In the genomic region with DNA sequence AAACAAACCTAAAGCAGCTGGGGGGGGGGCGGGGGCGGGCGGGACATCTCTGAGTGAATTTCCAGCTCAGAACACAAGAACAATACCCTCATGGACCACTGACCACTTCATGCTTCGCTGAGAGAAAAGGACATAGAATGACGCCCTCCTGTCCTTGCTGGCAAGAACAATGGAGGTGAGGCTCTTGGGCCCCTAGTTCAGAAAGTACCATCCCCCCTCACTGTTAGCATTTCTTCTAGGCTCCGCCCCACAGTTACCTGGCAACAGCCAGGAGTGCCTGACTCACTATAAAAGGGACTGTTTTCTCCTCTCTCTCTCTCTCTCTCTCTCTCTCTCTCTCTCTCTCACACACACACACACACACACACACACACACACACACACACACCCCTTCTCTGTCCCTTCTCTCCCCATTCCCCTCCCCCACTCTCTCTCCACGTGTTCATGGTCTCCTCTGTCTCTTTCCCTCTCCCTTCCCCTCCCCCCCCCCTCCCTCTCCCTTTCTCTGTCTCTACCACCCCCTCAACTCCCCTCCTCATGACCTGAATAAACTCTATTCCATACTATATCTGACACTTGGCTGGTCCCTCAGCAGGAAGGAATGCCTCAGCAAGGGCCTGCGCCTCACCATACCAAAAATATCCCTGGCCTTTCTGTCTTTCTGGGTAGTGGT, we compare ENCODE assay signal across 14 mouse cellular contexts. TPM values are rescaled to one million over a fixed set of nuclear protein-coding genes. Genes with fewer than 3 reads are reported as not detected.
DNase-seq lines count a peak whose midpoint lies in the region; ATAC-seq and TF ChIP-seq lines count a peak whose summit lies in the region.
"Had no signal": no experiment of that assay in that cellular context is flagged by ENCODE, and none has a peak within 500 bp of the region (broad histone marks: within the 10 kb centered on the region; RNA-seq: fewer than 3 reads in every experiment).

No protein-coding gene starts in this region.

- ATAC-seq in heart, embryonic 16.5 days (replicated peaks; ENCODE audit: extremely low read depth, insufficient read depth, low FRiP score) = peak; percentile 11; the same call in 1 of the 2 replicates
- ATAC-seq in hindbrain, embryonic 11.5 days (ENCODE audit: low FRiP score) = peak; percentile 77
- ATAC-seq in midbrain, embryonic 14.5 days (ENCODE audit: low FRiP score, low TSS enrichment) = no peak; the same call in 1 of the 2 replicates

- no peak overlapping the region for H3K9ac ChIP-seq in heart, embryonic 16.5 days (ENCODE audit: low read length)
- peak overlapping the region; percentile 39; the same call in 1 of the 2 replicates for H3K9ac ChIP-seq in ES-E14 (ENCODE audit: insufficient read depth, low read depth, low read length, poor library complexity, severe bottlenecking)
- H3K9ac ChIP-seq in hindbrain, embryonic 11.5 days (ENCODE audit: low read depth, low read length) = no peak overlapping the region
- H3K9ac ChIP-seq in midbrain, embryonic 14.5 days (replicated peaks; ENCODE audit: low read length) = no peak overlapping the region
- H3K9ac ChIP-seq: liver, embryonic 15.5 days had no signal

- no peaks in the 10 kb centered on the region; the same call in 1 of the 2 replicates for H3K4me1 ChIP-seq in heart, embryonic 16.5 days (ENCODE audit: control insufficient read depth, insufficient read depth, low read length)
- peaks cover 0 to 7% of the 10 kb centered on the region in 2 experiments for H3K4me1 ChIP-seq in ES-E14 (ENCODE audit: control insufficient read depth in 2 of 2, insufficient read depth in 2 of 2, low read length in 2 of 2, poor library complexity in 1 of 2)
- H3K4me1 ChIP-seq in hindbrain, embryonic 11.5 days (replicated peaks; ENCODE audit: control insufficient read depth, insufficient read depth, low read length) = no peaks in the 10 kb centered on the region
- H3K4me1 ChIP-seq in midbrain, embryonic 14.5 days (ENCODE audit: control insufficient read depth, insufficient read depth, low read length) = no peaks in the 10 kb centered on the region
- H3K4me1 ChIP-seq: liver, embryonic 15.5 days had no signal

- 44% methylated on average over 8 of the region's 8 CpGs for WGBS in heart, embryonic 16.5 days
- 22% methylated on average over 8 of the region's 8 CpGs for WGBS in hindbrain, embryonic 11.5 days
- 16% methylated on average over 8 of the region's 8 CpGs for WGBS in midbrain, embryonic 14.5 days

- H3K27ac ChIP-seq in heart, embryonic 16.5 days (ENCODE audit: low read length) = no peak overlapping the region
- H3K27ac ChIP-seq in ES-E14 (ENCODE audit: insufficient read depth, low read depth, low read length, poor library complexity, severe bottlenecking) = peak overlapping the region; percentile 81
- 0 out of 2 replicates have a peak overlapping the region, but pooled peaks have one; percentile 42 for H3K27ac ChIP-seq in hindbrain, embryonic 11.5 days (ENCODE audit: low read depth, low read length)
- H3K27ac ChIP-seq in midbrain, embryonic 14.5 days (replicated peaks; ENCODE audit: low read depth, low read length) = no peak overlapping the region

- no peak overlapping the region for H3K4me2 ChIP-seq in heart, embryonic 16.5 days (ENCODE audit: low read depth, low read length)
- H3K4me2 ChIP-seq in hindbrain, embryonic 11.5 days (replicated peaks; ENCODE audit: low read depth, low read length) = no peak overlapping the region
- no peak overlapping the region for H3K4me2 ChIP-seq in midbrain, embryonic 14.5 days (ENCODE audit: low read length)

- H3K4me3 ChIP-seq in heart, embryonic 16.5 days (ENCODE audit: low read length) = no peak overlapping the region
- 0 out of 4 replicates have a peak overlapping the region, but pooled peaks of 1 of the 2 experiments have one; percentile 33 for H3K4me3 ChIP-seq in ES-E14 (ENCODE audit: insufficient read depth in 1 of 2, low read depth in 1 of 2, low read length in 2 of 2, poor library complexity in 1 of 2, severe bottlenecking in 1 of 2)
- no peak overlapping the region for H3K4me3 ChIP-seq in hindbrain, embryonic 11.5 days (ENCODE audit: low read depth, low read length)
- no peak overlapping the region for H3K4me3 ChIP-seq in midbrain, embryonic 14.5 days (replicated peaks; ENCODE audit: low read depth, low read length)
- H3K4me3 ChIP-seq: erythroblast, embryonic 14.5 days; liver, embryonic 15.5 days had no signal

- in situ Hi-C loops in ES-E14 (cut with MboI; ENCODE audit: low sequenced_read_pairs in 2 of 2, unreplicated experiment in 2 of 2) = no loop called here

- H3K36me3 ChIP-seq in heart, embryonic 16.5 days (ENCODE audit: control insufficient read depth, insufficient read depth) = no peaks in the 10 kb centered on the region
- no peaks in the 10 kb centered on the region for H3K36me3 ChIP-seq in ES-E14 (ENCODE audit: control insufficient read depth, insufficient read depth, low read length, poor library complexity, severe bottlenecking)
- no peaks in the 10 kb centered on the region for H3K36me3 ChIP-seq in hindbrain, embryonic 11.5 days (ENCODE audit: control insufficient read depth, insufficient read depth, low read length)
- H3K36me3 ChIP-seq in midbrain, embryonic 14.5 days (ENCODE audit: control insufficient read depth, insufficient read depth, low read length) = no peaks in the 10 kb centered on the region
- H3K36me3 ChIP-seq: liver, embryonic 15.5 days had no signal

- intact Hi-C loops in heart, postnatal 14 days (cut with DNase I) = no loop called here
- intact Hi-C loops in left cerebral cortex, postnatal 4 days (cut with DNase I) = no loop called here

- H3K9me3 ChIP-seq in heart, embryonic 16.5 days (replicated peaks; ENCODE audit: control insufficient read depth, low read length) = no peaks in the 10 kb centered on the region
- no peaks in the 10 kb centered on the region for H3K9me3 ChIP-seq in ES-E14 (ENCODE audit: control insufficient read depth, insufficient read depth, low read depth, low read length)
- no peaks in the 10 kb centered on the region for H3K9me3 ChIP-seq in hindbrain, embryonic 11.5 days (ENCODE audit: control insufficient read depth, low read length)
- no peaks in the 10 kb centered on the region for H3K9me3 ChIP-seq in midbrain, embryonic 14.5 days (ENCODE audit: control insufficient read depth, low read length)
- H3K9me3 ChIP-seq: liver, embryonic 15.5 days had no signal

- DNase-seq in heart, postnatal 14 days = no peak
- DNase-seq in ES-E14 (ENCODE audit: low read depth, low spot score) (no peak), MN1 (ENCODE audit: low spot score) (no peak)
- peak; percentile 62 for DNase-seq in hindbrain, embryonic 11.5 days (ENCODE audit: low spot score)
- peak; percentile 20 for DNase-seq in midbrain, embryonic 14.5 days
- DNase-seq in Muller cell, postnatal 12 days (ENCODE audit: inconsistent ontology term) = no peak
- DNase-seq in left cerebral cortex, postnatal 4 days = no peak
- DNase-seq: heart, adult 18-20 months; kidney, adult 11 months; layer of hippocampus, postnatal 36 days had no signal

- H3K27me3 ChIP-seq in heart, embryonic 16.5 days (ENCODE audit: control insufficient read depth, insufficient read depth, low read length) = peaks cover 4% of the 10 kb centered on the region; the same call in 1 of the 2 replicates
- H3K27me3 ChIP-seq in hindbrain, embryonic 11.5 days (ENCODE audit: control insufficient read depth, insufficient read depth, low read length) = no peaks in the 10 kb centered on the region
- H3K27me3 ChIP-seq in midbrain, embryonic 14.5 days (ENCODE audit: control insufficient read depth, insufficient read depth, low read length) = no peaks in the 10 kb centered on the region
- H3K27me3 ChIP-seq: liver, embryonic 15.5 days had no signal

TF ChIP-seq in ES-E14, 5 proteins besides CTCF, POLR2A, EP300 and RAD21:
- TF ChIP-seq MAFK (IDR thresholded peaks at IDR 0.05; ENCODE audit: insufficient read depth, low read depth, low read length) (no peak), HCFC1 (IDR thresholded peaks at IDR 0.05; ENCODE audit: borderline replicate concordance, insufficient read depth, low read length) (no peak), CHD2 (IDR thresholded peaks at IDR 0.05; ENCODE audit: low read depth, low read length) (no peak), ZC3H11A (IDR thresholded peaks at IDR 0.05; ENCODE audit: borderline replicate concordance, low read depth, low read length) (no peak), ZNF384 (IDR thresholded peaks at IDR 0.05; ENCODE audit: low read depth, low read length) (no peak)

RNA-seq across cellular contexts. Expression of a gene that starts 4.6 kb away (rescaled TPM):
- not detected in 2 replicates for polyA plus RNA-seq in heart, embryonic 16.5 days (2015; fragmentation: Nextera tagmentation; extraction: Ambion mirVana)
- not detected for total RNA-seq in heart, postnatal 14 days (2021)
- total RNA-seq in ES-E14 (2012; rRNA removed) = 0.16 and 0.18 TPM in 2 replicates
- 0.31 and 0.47 TPM in 2 replicates for polyA plus RNA-seq in hindbrain, embryonic 11.5 days (2014; fragmentation: Nextera tagmentation; extraction: Ambion mirVana)
- 0.17 and 0.36 TPM in 2 replicates for polyA plus RNA-seq in midbrain, embryonic 14.5 days (2014; fragmentation: Nextera tagmentation; extraction: Ambion mirVana)
- total RNA-seq in left cerebral cortex, postnatal 4 days (2021) = not detected
- total RNA-seq: heart, adult 18-20 months; layer of hippocampus, postnatal 36 days; neutrophil, adult 5-6 weeks had no signal
- polyA plus RNA-seq: erythroblast, embryonic 14.5 days; liver, embryonic 15.5 days had no signal

Comparison
In these comparisons a context has a peak if more than half of its experiments do, and no peak if none do; other contexts are left out.
1. H3K27ac ChIP-seq: peak in ES-E14 (single experiment) and hindbrain, embryonic 11.5 days (single experiment); none in heart, embryonic 16.5 days (single experiment) and midbrain, embryonic 14.5 days (single experiment).
2. DNase-seq: peak in hindbrain, embryonic 11.5 days (single experiment) and midbrain, embryonic 14.5 days (single experiment); none in heart, postnatal 14 days (0 of 2), ES-E14 (single experiment), Muller cell, postnatal 12 days (single experiment), left cerebral cortex, postnatal 4 days (single experiment) and MN1 (single experiment).